Mouse (Mus musculus): Measurements from ENCODE around the gene Mylip.

- TF ChIP-seq CTCF (IDR thresholded peaks at IDR 0.05; ENCODE audit: low read depth) (no peak), EP300 (IDR thresholded peaks at IDR 0.05; ENCODE audit: low read depth) (no peak)
Measured at GRCm38 (mm10) chr13:45371673-45372072, 17.9 kb upstream of the Mylip start.

All from liver, embryonic 14.5 days (tissue).